9 mouse cellular contexts compared by ENCODE assay signal in genomic region chr3:60437678-60438232, GRCm38 (mm10). TPM values are rescaled to one million over a fixed set of nuclear protein-coding genes. Genes with fewer than 3 reads are reported as not detected.
DNase-seq lines count a peak whose midpoint lies in the region; ATAC-seq and TF ChIP-seq lines count a peak whose summit lies in the region.
"Had no signal": no experiment of that assay in that cellular context is flagged by ENCODE, and none has a peak within 500 bp of the region (broad histone marks: within the 10 kb centered on the region; RNA-seq: fewer than 3 reads in every experiment).

No protein-coding gene starts in this region.

- peak; percentile 36; the same call in 1 of the 2 replicates for ATAC-seq in intestine, embryonic 16.5 days
- no peak for ATAC-seq in intestine, embryonic 15.5 days
- ATAC-seq in heart, postnatal 0 days (ENCODE audit: insufficient read depth, low read depth), result no peak
- no peak for ATAC-seq in forebrain, embryonic 16.5 days
- ATAC-seq in hindbrain, postnatal 0 days, result no peak

- no peak for TF ChIP-seq EP300 in heart, postnatal 0 days (IDR thresholded peaks at IDR 0.05; ENCODE audit: low read depth)

- no peaks in the 10 kb centered on the region for H3K36me3 ChIP-seq in intestine, embryonic 16.5 days (ENCODE audit: control insufficient read depth, insufficient read depth, low read length)
- H3K36me3 ChIP-seq in intestine, embryonic 15.5 days, result no peaks in the 10 kb centered on the region
- no peaks in the 10 kb centered on the region for H3K36me3 ChIP-seq in heart, postnatal 0 days (replicated peaks; ENCODE audit: control insufficient read depth, insufficient read depth, low read length)
- no peaks in the 10 kb centered on the region for H3K36me3 ChIP-seq in forebrain, embryonic 16.5 days (ENCODE audit: control insufficient read depth, insufficient read depth)
- no peaks in the 10 kb centered on the region for H3K36me3 ChIP-seq in hindbrain, postnatal 0 days (ENCODE audit: insufficient read depth, low read length)
- H3K36me3 ChIP-seq: limb, embryonic 13.5 days had no signal

- peak; percentile 82 for DNase-seq in adrenal gland, adult 8-10 months
- peak; percentile 31 for DNase-seq in heart, postnatal 0 days (ENCODE audit: low spot score)
- DNase-seq in lung, postnatal 36 days, result peak; percentile 78
- no peak for DNase-seq in left cerebral cortex, adult 18-20 months (ENCODE audit: low spot score in 2 of 2)
- no peak for DNase-seq in hindbrain, postnatal 0 days (ENCODE audit: low spot score)

- no peak overlapping the region for H3K4me2 ChIP-seq in intestine, embryonic 16.5 days (ENCODE audit: low read depth, low read length)
- H3K4me2 ChIP-seq in intestine, embryonic 15.5 days (replicated peaks), result no peak overlapping the region
- no peak overlapping the region for H3K4me2 ChIP-seq in heart, postnatal 0 days (ENCODE audit: low read depth, low read length)
- no peak overlapping the region for H3K4me2 ChIP-seq in forebrain, embryonic 16.5 days (ENCODE audit: low read length)
- H3K4me2 ChIP-seq in hindbrain, postnatal 0 days (ENCODE audit: low read depth, low read length), result no peak overlapping the region
- H3K4me2 ChIP-seq: limb, embryonic 13.5 days had no signal

- no peaks in the 10 kb centered on the region for H3K4me1 ChIP-seq in intestine, embryonic 16.5 days (ENCODE audit: control insufficient read depth, insufficient read depth, low read length)
- no peaks in the 10 kb centered on the region for H3K4me1 ChIP-seq in intestine, embryonic 15.5 days (replicated peaks)
- H3K4me1 ChIP-seq in heart, postnatal 0 days (ENCODE audit: control insufficient read depth, insufficient read depth), result no peaks in the 10 kb centered on the region
- H3K4me1 ChIP-seq in forebrain, embryonic 16.5 days (replicated peaks; ENCODE audit: control insufficient read depth, insufficient read depth, low read length), result no peaks in the 10 kb centered on the region
- H3K4me1 ChIP-seq in hindbrain, postnatal 0 days (ENCODE audit: insufficient read depth, low read length), result no peaks in the 10 kb centered on the region
- H3K4me1 ChIP-seq: limb, embryonic 13.5 days had no signal

- no peak overlapping the region for H3K9ac ChIP-seq in intestine, embryonic 16.5 days (ENCODE audit: low read depth, low read length)
- no peak overlapping the region for H3K9ac ChIP-seq in intestine, embryonic 15.5 days
- no peak overlapping the region for H3K9ac ChIP-seq in heart, postnatal 0 days (replicated peaks; ENCODE audit: low read depth, low read length)
- H3K9ac ChIP-seq in forebrain, embryonic 16.5 days (replicated peaks; ENCODE audit: low read depth, low read length), result no peak overlapping the region
- no peak overlapping the region for H3K9ac ChIP-seq in hindbrain, postnatal 0 days (replicated peaks; ENCODE audit: low read length)
- H3K9ac ChIP-seq: limb, embryonic 13.5 days had no signal

- H3K9me3 ChIP-seq in intestine, embryonic 16.5 days (ENCODE audit: control insufficient read depth, low read length), result no peaks in the 10 kb centered on the region
- H3K9me3 ChIP-seq in intestine, embryonic 15.5 days, result no peaks in the 10 kb centered on the region
- H3K9me3 ChIP-seq in heart, postnatal 0 days (replicated peaks; ENCODE audit: control insufficient read depth, low read length), result no peaks in the 10 kb centered on the region
- H3K9me3 ChIP-seq in forebrain, embryonic 16.5 days (ENCODE audit: control insufficient read depth, low read length), result no peaks in the 10 kb centered on the region
- H3K9me3 ChIP-seq in hindbrain, postnatal 0 days (ENCODE audit: low read length), result no peaks in the 10 kb centered on the region
- H3K9me3 ChIP-seq: limb, embryonic 13.5 days had no signal

- WGBS in intestine, embryonic 16.5 days, result 33% methylated on average over 1 of the region's 1 CpGs
- WGBS in intestine, embryonic 15.5 days, result 43% methylated on average over 1 of the region's 1 CpGs
- WGBS in heart, postnatal 0 days, result 32% methylated on average over 1 of the region's 1 CpGs
- WGBS in forebrain, embryonic 16.5 days, result 87% methylated on average over 1 of the region's 1 CpGs
- 76% methylated on average over 1 of the region's 1 CpGs for WGBS in hindbrain, postnatal 0 days

- no peaks in the 10 kb centered on the region for H3K27me3 ChIP-seq in intestine, embryonic 16.5 days (replicated peaks; ENCODE audit: control insufficient read depth, insufficient read depth, low read length)
- no peaks in the 10 kb centered on the region for H3K27me3 ChIP-seq in intestine, embryonic 15.5 days (replicated peaks)
- no peaks in the 10 kb centered on the region for H3K27me3 ChIP-seq in heart, postnatal 0 days (ENCODE audit: control insufficient read depth, insufficient read depth, low read length)
- no peaks in the 10 kb centered on the region for H3K27me3 ChIP-seq in forebrain, embryonic 16.5 days (replicated peaks; ENCODE audit: control insufficient read depth, insufficient read depth, low read length)
- no peaks in the 10 kb centered on the region for H3K27me3 ChIP-seq in hindbrain, postnatal 0 days (ENCODE audit: insufficient read depth, low read length)
- H3K27me3 ChIP-seq: limb, embryonic 13.5 days had no signal

- H3K27ac ChIP-seq in intestine, embryonic 16.5 days (ENCODE audit: low read length), result no peak overlapping the region
- no peak overlapping the region for H3K27ac ChIP-seq in intestine, embryonic 15.5 days
- 0 out of 2 replicates have a peak overlapping the region, but pooled peaks have one; percentile 36 for H3K27ac ChIP-seq in heart, postnatal 0 days (ENCODE audit: low read depth)
- no peak overlapping the region for H3K27ac ChIP-seq in forebrain, embryonic 16.5 days (ENCODE audit: low read length)
- H3K27ac ChIP-seq in hindbrain, postnatal 0 days, result no peak overlapping the region
- H3K27ac ChIP-seq: limb, embryonic 13.5 days had no signal

- no peak for TF ChIP-seq CTCF in heart, postnatal 0 days (IDR thresholded peaks at IDR 0.05; ENCODE audit: low read depth)
- TF ChIP-seq CTCF in hindbrain, postnatal 0 days (IDR thresholded peaks at IDR 0.05; ENCODE audit: low read depth), result no peak

- no peak overlapping the region for H3K4me3 ChIP-seq in intestine, embryonic 16.5 days (ENCODE audit: low read length)
- no peak overlapping the region for H3K4me3 ChIP-seq in intestine, embryonic 15.5 days (replicated peaks)
- no peak overlapping the region for H3K4me3 ChIP-seq in heart, postnatal 0 days (ENCODE audit: low read depth, low read length)
- H3K4me3 ChIP-seq in forebrain, embryonic 16.5 days (replicated peaks; ENCODE audit: low read length), result no peak overlapping the region
- no peak overlapping the region for H3K4me3 ChIP-seq in hindbrain, postnatal 0 days (ENCODE audit: low read length)
- H3K4me3 ChIP-seq: limb, embryonic 13.5 days had no signal

RNA-seq across cellular contexts. Expression of gene Mbnl1, which starts 34.9 kb away (rescaled TPM):
- 94.3 and 98.2 TPM in 2 replicates for polyA plus RNA-seq in intestine, embryonic 16.5 days (2015; fragmentation: Nextera tagmentation; extraction: Ambion mirVana)
- 107 and 119 TPM in 2 replicates for polyA plus RNA-seq in intestine, embryonic 15.5 days (2015; fragmentation: Nextera tagmentation; extraction: Ambion mirVana)
- 1,000 to 10,000 TPM in 1 of 4 experiments, 100 to 1,000 TPM in 3; 518 to 1,002 (median 693) TPM for total RNA-seq in adrenal gland, adult 8-10 months (2022)
- total RNA-seq in heart, postnatal 0 days (2014; rRNA removed; ENCODE audit: low replicate concordance), result 94.9 and 140 TPM in 2 replicates
- polyA plus RNA-seq in heart, postnatal 0 days (2015; fragmentation: Nextera tagmentation; extraction: Ambion mirVana), result 70.7 and 70.8 TPM in 2 replicates
- polyA plus RNA-seq in forebrain, embryonic 16.5 days (2015; fragmentation: Nextera tagmentation; extraction: Ambion mirVana), result 47.0 and 52.0 TPM in 2 replicates
- total RNA-seq in left cerebral cortex, adult 18-20 months (2021), result 100 to 1,000 TPM; 141 to 157 TPM
- total RNA-seq in hindbrain, postnatal 0 days (2014; rRNA removed), result 71.4 and 90.8 TPM in 2 replicates
- 52.7 and 56.2 TPM in 2 replicates for polyA plus RNA-seq in hindbrain, postnatal 0 days (2015; fragmentation: Nextera tagmentation; extraction: Ambion mirVana)

Comparison
In these comparisons a context has a peak if more than half of its experiments do, and no peak if none do; other contexts are left out.
1. DNase-seq: peak in adrenal gland, adult 8-10 months (single experiment), heart, postnatal 0 days (single experiment) and lung, postnatal 36 days (single experiment); none in left cerebral cortex, adult 18-20 months (0 of 2) and hindbrain, postnatal 0 days (single experiment).